Mouse (Mus musculus): ENCODE measurements around the gene Sptbn1. TPM values are rescaled to one million over a fixed set of nuclear protein-coding genes. Genes with fewer than 3 reads are reported as not detected.

Sptbn1 gene
- polyA plus RNA-seq, 1 experiment, result 294 TPM

- 22% methylated on average over 3 of the region's 3 CpGs for WGBS
- no peak for DNase-seq
- TF ChIP-seq POLR2A (IDR thresholded peaks at IDR 0.05; ENCODE audit: borderline replicate concordance, extremely low read depth, low read depth, low read length) (no peak), CTCF (IDR thresholded peaks at IDR 0.05; ENCODE audit: insufficient read depth, low read length) (no peak)
- no peak overlapping the region for H3K4me3 ChIP-seq (replicated peaks; ENCODE audit: extremely low read depth, low read depth, low read length)
- no peaks in the 10 kb centered on the region; the same call in none of the 2 replicates for H3K4me1 ChIP-seq (ENCODE audit: control insufficient read depth, insufficient read depth, low read length)
These were observed 7.6 kb upstream of the Sptbn1 start for GRCm38 (mm10) chr11:30275436-30276031.

DNA sequence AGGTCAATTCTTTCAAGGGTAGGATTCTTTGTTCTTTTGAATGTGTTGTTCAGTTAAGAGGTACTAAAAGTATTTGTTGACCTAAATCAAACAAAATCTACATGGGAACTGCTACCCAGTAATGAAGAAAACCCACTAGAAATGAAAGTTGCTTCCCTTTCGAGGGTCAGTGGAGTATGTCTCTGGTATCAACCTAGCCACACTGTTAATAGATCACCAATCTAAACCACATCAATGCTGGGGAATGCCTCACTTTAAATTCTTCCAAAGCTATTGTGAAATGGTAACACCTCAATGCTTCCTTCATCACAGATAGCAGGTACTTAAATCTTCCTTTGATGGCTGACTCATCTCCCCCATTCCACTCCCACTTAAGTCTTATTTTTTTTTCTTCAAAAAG, 1.5 kb upstream of the Sptbn1 start:
- no peak for TF ChIP-seq CTCF (IDR thresholded peaks at IDR 0.05; ENCODE audit: insufficient read depth, low read length)
- no peak for TF ChIP-seq POLR2A (IDR thresholded peaks at IDR 0.05; ENCODE audit: borderline replicate concordance, extremely low read depth, low read depth, low read length)
- peaks cover 3% of the 10 kb centered on the region for H3K4me1 ChIP-seq (ENCODE audit: control insufficient read depth, insufficient read depth, low read length)
- H3K4me3 ChIP-seq (replicated peaks; ENCODE audit: extremely low read depth, low read depth, low read length), result peak overlapping the region; percentile 19
- 29% methylated on average over 1 of the region's 1 CpGs for WGBS
- DNase-seq, result no peak

DNA sequence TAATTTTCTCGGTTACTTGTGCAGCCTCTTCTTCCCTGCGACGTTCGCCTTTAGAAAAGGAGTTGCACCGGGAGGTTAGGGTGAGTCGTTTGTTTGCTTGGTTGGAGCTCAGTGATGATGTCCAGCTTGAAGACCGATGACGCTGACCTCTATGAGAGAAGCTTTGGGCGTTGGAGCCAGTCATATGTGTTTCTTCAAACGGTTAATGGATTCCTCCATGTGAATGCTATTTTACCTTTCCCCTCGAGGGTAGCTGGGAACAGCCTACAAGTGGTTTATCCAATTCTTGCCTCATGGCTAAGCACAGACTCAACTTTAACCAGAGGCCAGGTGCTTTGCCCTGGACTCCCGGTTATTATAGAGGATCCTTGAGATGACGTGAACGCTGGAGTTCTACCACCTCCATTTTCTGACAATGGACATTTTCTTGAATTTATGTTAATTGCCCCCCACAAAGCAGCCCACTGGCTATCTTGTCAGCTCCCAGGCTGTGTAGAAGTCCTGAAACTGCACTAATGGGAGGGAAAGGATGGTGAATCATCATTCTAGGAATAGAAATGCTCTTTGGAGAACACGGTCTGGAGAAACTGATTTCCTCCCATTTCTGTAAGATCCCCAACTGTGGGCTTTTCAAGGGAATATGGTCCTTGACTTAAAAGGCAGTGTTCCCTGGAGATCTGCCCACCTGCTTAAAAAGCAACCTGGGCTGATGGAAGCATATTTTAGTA, 837 bp upstream of the Sptbn1 start:
- H3K4me3 ChIP-seq (replicated peaks; ENCODE audit: extremely low read depth, low read depth, low read length), result peak overlapping the region; percentile 97
- peak; percentile 54 for DNase-seq
- H3K4me1 ChIP-seq (ENCODE audit: control insufficient read depth, insufficient read depth, low read length), result peaks cover 6% of the 10 kb centered on the region
- TF ChIP-seq CTCF (IDR thresholded peaks at IDR 0.05; ENCODE audit: insufficient read depth, low read length), result no peak
- 2% methylated on average over 15 of the region's 15 CpGs for WGBS

DNA sequence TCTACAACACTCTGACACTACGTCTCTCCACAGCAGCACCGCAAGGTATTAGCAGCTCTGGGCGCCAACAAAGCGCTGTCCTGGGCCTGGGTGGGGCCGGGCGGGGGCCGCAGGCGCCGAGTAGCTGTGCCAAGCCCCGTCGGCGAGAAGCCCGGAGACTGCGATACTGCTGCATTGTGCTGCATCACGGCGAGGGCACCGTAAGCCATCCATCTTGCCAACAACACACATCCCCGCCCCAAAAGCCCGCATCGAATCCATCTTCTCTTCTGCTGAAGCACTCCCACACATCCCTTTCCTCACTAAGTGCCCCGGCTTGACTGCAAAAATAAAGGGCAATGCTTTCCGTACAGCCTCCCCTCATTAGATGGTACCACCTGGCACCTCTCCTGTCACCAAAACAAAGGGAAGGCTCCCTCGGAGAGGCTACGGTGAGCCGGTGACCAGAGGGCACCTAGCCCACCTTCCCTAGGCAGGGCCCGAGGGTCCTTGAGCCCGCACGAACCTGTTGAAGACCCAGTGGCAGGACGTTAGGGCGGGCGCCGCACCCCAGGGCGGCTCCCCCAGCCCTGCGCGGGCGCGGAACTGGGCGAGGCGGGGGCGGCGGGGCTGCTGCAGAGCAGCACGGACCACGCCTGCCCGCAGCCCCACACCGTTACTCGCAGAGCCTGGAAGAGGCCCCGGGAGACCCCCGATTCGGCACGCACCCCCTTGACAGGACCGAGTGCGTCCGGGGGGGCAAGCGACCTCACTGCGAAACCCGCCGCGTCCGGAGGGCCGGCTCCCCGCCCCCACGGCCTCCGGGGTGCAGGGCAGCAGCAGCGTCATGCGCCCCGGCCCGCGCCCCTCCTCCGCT, 711 bp downstream of the Sptbn1 start:
- H3K4me3 ChIP-seq (replicated peaks; ENCODE audit: extremely low read depth, low read depth, low read length), result peak overlapping the region; percentile 84
- H3K4me1 ChIP-seq (ENCODE audit: control insufficient read depth, insufficient read depth, low read length), result peaks cover 9% of the 10 kb centered on the region
- WGBS, result under 1% methylated on average over 69 of the region's 69 CpGs
- peak; percentile 71 for DNase-seq
- TF ChIP-seq CTCF (IDR thresholded peaks at IDR 0.05; ENCODE audit: insufficient read depth, low read length) (no peak), POLR2A (IDR thresholded peaks at IDR 0.05; ENCODE audit: borderline replicate concordance, extremely low read depth, low read depth, low read length) (peak; percentile 28; the same call in 1 of the 2 replicates)

DNA sequence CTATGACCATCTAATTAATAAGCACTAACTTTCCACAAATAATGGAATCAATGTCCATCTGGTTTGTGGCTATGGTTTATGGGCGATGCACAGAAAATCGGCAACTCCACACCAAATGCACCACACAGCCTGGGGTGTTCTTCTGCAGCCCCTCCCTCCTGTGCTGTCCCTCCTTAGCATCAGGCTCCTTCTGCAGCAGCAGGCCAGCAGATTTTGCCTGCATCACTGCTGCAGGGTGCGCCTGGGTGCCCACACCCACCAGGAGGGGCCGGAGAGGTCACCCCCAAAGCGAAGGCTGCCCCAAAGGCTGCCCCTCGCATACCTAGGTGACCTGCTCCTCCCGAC, 1.3 kb downstream of the Sptbn1 start:
- peak overlapping the region; percentile 84 for H3K4me3 ChIP-seq (replicated peaks; ENCODE audit: extremely low read depth, low read depth, low read length)
- DNase-seq, result no peak
- H3K4me1 ChIP-seq (ENCODE audit: control insufficient read depth, insufficient read depth, low read length), result peaks cover 9% of the 10 kb centered on the region
- no peak for TF ChIP-seq CTCF (IDR thresholded peaks at IDR 0.05; ENCODE audit: insufficient read depth, low read length)
- no peak for TF ChIP-seq POLR2A (IDR thresholded peaks at IDR 0.05; ENCODE audit: borderline replicate concordance, extremely low read depth, low read depth, low read length)
- 7% methylated on average over 7 of the region's 7 CpGs for WGBS

- no peak for DNase-seq
- Histone ChIP-seq H3K4me3 (replicated peaks; ENCODE audit: extremely low read depth, low read depth, low read length) (peak overlapping the region; percentile 84), H3K4me1 (ENCODE audit: control insufficient read depth, insufficient read depth, low read length) (peaks cover 14% of the 10 kb centered on the region)
- no peak for TF ChIP-seq POLR2A (IDR thresholded peaks at IDR 0.05; ENCODE audit: borderline replicate concordance, extremely low read depth, low read depth, low read length)
- no peak for TF ChIP-seq CTCF (IDR thresholded peaks at IDR 0.05; ENCODE audit: insufficient read depth, low read length)
- WGBS, result 41% methylated on average over 2 of the region's 2 CpGs
These were observed 2.3 kb downstream of the Sptbn1 start for GRCm38 (mm10) chr11:30265666-30266065.

GRCm38 (mm10) chr11:30263627-30264026, 4.3 kb downstream of the Sptbn1 start:
- H3K4me1 ChIP-seq (ENCODE audit: control insufficient read depth, insufficient read depth, low read length), result peaks cover 17% of the 10 kb centered on the region
- TF ChIP-seq POLR2A (IDR thresholded peaks at IDR 0.05; ENCODE audit: borderline replicate concordance, extremely low read depth, low read depth, low read length) (no peak), CTCF (IDR thresholded peaks at IDR 0.05; ENCODE audit: insufficient read depth, low read length) (no peak)
- H3K4me3 ChIP-seq (replicated peaks; ENCODE audit: extremely low read depth, low read depth, low read length), result peak overlapping the region; percentile 45
- DNase-seq, result no peak
- 12% methylated on average over 2 of the region's 2 CpGs for WGBS

GRCm38 (mm10) chr11:30258739-30259350, 9.1 kb downstream of the Sptbn1 start:
- TF ChIP-seq POLR2A (IDR thresholded peaks at IDR 0.05; ENCODE audit: borderline replicate concordance, extremely low read depth, low read depth, low read length) (no peak), CTCF (IDR thresholded peaks at IDR 0.05; ENCODE audit: insufficient read depth, low read length) (no peak)

DNA sequence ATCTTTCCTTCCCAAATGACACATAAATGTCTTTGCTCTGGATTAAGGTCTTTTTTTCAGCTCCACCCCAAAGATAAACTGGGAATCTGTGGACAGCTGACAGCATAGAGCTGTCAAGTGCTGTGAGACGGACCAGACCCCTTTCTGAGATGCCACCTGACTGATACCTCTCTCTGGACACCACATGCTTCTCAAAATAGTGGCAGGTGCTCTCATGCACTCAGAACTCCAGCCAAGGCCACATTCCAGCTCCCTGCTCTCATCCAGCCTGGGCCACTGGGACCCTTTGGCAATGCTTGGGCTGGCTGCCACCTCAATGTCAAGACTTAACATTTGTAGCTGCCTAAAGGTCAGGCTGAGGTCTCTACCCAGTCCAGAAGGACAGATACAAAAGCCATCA, 10.2 kb downstream of the Sptbn1 start:
- Histone ChIP-seq H3K4me3 (replicated peaks; ENCODE audit: extremely low read depth, low read depth, low read length) (no peak overlapping the region), H3K4me1 (ENCODE audit: control insufficient read depth, insufficient read depth, low read length) (peaks cover 28% of the 10 kb centered on the region)
- no peak for DNase-seq
- 18% methylated on average over 1 of the region's 1 CpGs for whole genome bisulfite sequencing
- TF ChIP-seq CTCF (IDR thresholded peaks at IDR 0.05; ENCODE audit: insufficient read depth, low read length) (no peak), POLR2A (IDR thresholded peaks at IDR 0.05; ENCODE audit: borderline replicate concordance, extremely low read depth, low read depth, low read length) (no peak)

More at GRCm38 (mm10) chr11:30258739-30259350, 9.1 kb downstream of the Sptbn1 start:
- 49% methylated on average over 6 of the region's 6 CpGs for WGBS
- no peak overlapping the region for H3K4me3 ChIP-seq (replicated peaks; ENCODE audit: extremely low read depth, low read depth, low read length)
- DNase-seq, result no peak
- peaks cover 31% of the 10 kb centered on the region for H3K4me1 ChIP-seq (ENCODE audit: control insufficient read depth, insufficient read depth, low read length)

All from lung, adult 2 months (tissue).